Mouse (Mus musculus) T-helper 2 cell (primary cell): ENCODE measurements around the gene Gm49510.
"Not testable (repeated sequence)": the region's sequence is repeated elsewhere in the genome, so short reads cannot be mapped to it uniquely, and the experiment has no call there.

Experiments used
- in situ Hi-C: fragments of 300-600 bp; cut with MboI, MseI; formaldehyde crosslinking; loops from one replicate; pipeline ENCODE4 v1.15.1; 2025; ENCODE audit warnings: high pct_unique_total_duplicates

Gene Gm49510

GRCm38 (mm10) chr15:78877810-78878390 lies 21.6 kb upstream of the Gm49510 start:
- in situ Hi-C loops: no loop called here

- in situ Hi-C loops: not testable (repeated sequence)
These were observed 20.5 kb upstream of the Gm49510 start for GRCm38 (mm10) chr15:78878792-78879516.

- in situ Hi-C loops: no loop called here
These were observed 19.0 kb upstream of the Gm49510 start for GRCm38 (mm10) chr15:78880432-78880831.

GRCm38 (mm10) chr15:78881828-78882227 lies 17.6 kb upstream of the Gm49510 start:
- in situ Hi-C loops: no loop called here

- in situ Hi-C loops: no loop called here
These were observed 10.0 kb upstream of the Gm49510 start for GRCm38 (mm10) chr15:78889401-78889853.

- in situ Hi-C loops: no loop called here
These were observed 7.0 kb upstream of the Gm49510 start for GRCm38 (mm10) chr15:78892440-78892839.

GRCm38 (mm10) chr15:78894726-78895125 lies 4.7 kb upstream of the Gm49510 start:
- in situ Hi-C loops: no loop called here

GRCm38 (mm10) chr15:78895741-78896140 lies 3.7 kb upstream of the Gm49510 start:
- in situ Hi-C loops: no loop called here

- in situ Hi-C loops: no loop called here
These were observed 3.3 kb upstream of the Gm49510 start for GRCm38 (mm10) chr15:78896149-78896548.

GRCm38 (mm10) chr15:78897488-78897887 lies 2.0 kb upstream of the Gm49510 start:
- in situ Hi-C loops: no loop called here

- in situ Hi-C loops: no loop called here
These were observed 913 bp upstream of the Gm49510 start for GRCm38 (mm10) chr15:78898507-78899001.

- in situ Hi-C loops: no loop called here
These were observed 495 bp downstream of the Gm49510 start, which contains the start of gene Sh3bp1 for GRCm38 (mm10) chr15:78899740-78900584. Sh3bp1 (plus strand) TSS chr15:78899768.

GRCm38 (mm10) chr15:78900585-78901421 lies 1.3 kb downstream of the Gm49510 start:
- in situ Hi-C loops: no loop called here

- in situ Hi-C loops: no loop called here
These were observed 1.9 kb downstream of the Gm49510 start for GRCm38 (mm10) chr15:78901422-78901789.

- in situ Hi-C loops: no loop called here
These were observed 3.8 kb downstream of the Gm49510 start for GRCm38 (mm10) chr15:78903243-78903642.

- in situ Hi-C loops: no loop called here
These were observed 8.9 kb downstream of the Gm49510 start for GRCm38 (mm10) chr15:78908399-78908798.

- in situ Hi-C loops: no loop called here
These were observed 9.5 kb downstream of the Gm49510 start for GRCm38 (mm10) chr15:78908982-78909381.

GRCm38 (mm10) chr15:78912040-78912439 lies 12.6 kb downstream of the Gm49510 start:
- in situ Hi-C loops: no loop called here

GRCm38 (mm10) chr15:78913632-78914090 lies 14.2 kb downstream of the Gm49510 start, which contains the start of gene Pdxp:
Pdxp (plus strand) TSS chr15:78913919.
- in situ Hi-C loops: no loop called here

- in situ Hi-C loops: no loop called here
These were observed 14.8 kb downstream of the Gm49510 start for GRCm38 (mm10) chr15:78914091-78914822.
